Mouse (Mus musculus): ENCODE data around the gene Tjp2. TPM values are rescaled to one million over a fixed set of nuclear protein-coding genes. Genes with fewer than 3 reads are reported as not detected.

Gene Tjp2
- total and polyA plus RNA-seq, 2 experiments from 2014 or later, result 12.5 to 15.7 TPM

- 96% methylated on average over 7 of the region's 7 CpGs for WGBS
- TF ChIP-seq EP300 (IDR thresholded peaks at IDR 0.05; ENCODE audit: low read depth), result no peak
- TF ChIP-seq CTCF (IDR thresholded peaks at IDR 0.05; ENCODE audit: low read depth), result no peak
- Histone ChIP-seq H3K4me2 (ENCODE audit: low read depth, low read length) (no peak overlapping the region), H3K27ac (ENCODE audit: low read depth) (no peak overlapping the region), H3K9me3 (replicated peaks; ENCODE audit: control insufficient read depth, low read length) (no peaks in the 10 kb centered on the region), H3K27me3 (ENCODE audit: control insufficient read depth, insufficient read depth, low read length) (no peaks in the 10 kb centered on the region), H3K4me1 (ENCODE audit: control insufficient read depth, insufficient read depth) (peaks cover 4% of the 10 kb centered on the region; the same call in 1 of the 2 replicates), H3K4me3 (ENCODE audit: low read depth, low read length) (no peak overlapping the region), H3K36me3 (replicated peaks; ENCODE audit: control insufficient read depth, insufficient read depth, low read length) (peaks cover 86% of the 10 kb centered on the region), H3K9ac (replicated peaks; ENCODE audit: low read depth, low read length) (no peak overlapping the region)
- DNase-seq (ENCODE audit: low spot score) (no peak), ATAC-seq (ENCODE audit: insufficient read depth, low read depth) (no peak)
Measured at GRCm38 (mm10) chr19:24111581-24111980, 113.2 kb downstream of the Tjp2 start.

DNA sequence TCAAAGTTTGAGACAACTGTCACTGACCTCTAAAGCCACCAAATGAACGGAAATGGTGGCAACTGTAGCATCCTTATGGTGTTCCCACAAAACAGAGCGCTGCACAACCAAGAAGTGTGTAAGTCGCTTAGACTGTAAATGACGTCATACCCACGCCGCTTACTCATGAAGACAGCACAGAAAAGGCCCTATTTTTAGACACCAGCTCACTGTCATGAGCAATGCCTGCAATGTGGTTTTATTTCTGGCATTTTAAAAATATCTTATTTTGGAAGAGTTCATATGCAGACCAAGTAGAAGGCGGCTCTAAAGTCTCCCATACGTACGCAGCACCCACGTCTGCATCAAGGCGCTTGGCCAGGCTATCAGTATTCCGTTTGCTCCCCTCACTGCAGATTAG is 117.1 kb downstream of the Tjp2 start:
- 39% methylated on average over 12 of the region's 12 CpGs for WGBS
- Histone ChIP-seq H3K9ac (replicated peaks; ENCODE audit: low read depth, low read length) (no peak overlapping the region), H3K4me2 (ENCODE audit: low read depth, low read length) (no peak overlapping the region), H3K4me3 (ENCODE audit: low read depth, low read length) (no peak overlapping the region), H3K36me3 (replicated peaks; ENCODE audit: control insufficient read depth, insufficient read depth, low read length) (peaks cover 54% of the 10 kb centered on the region), H3K27ac (ENCODE audit: low read depth) (no peak overlapping the region), H3K4me1 (ENCODE audit: control insufficient read depth, insufficient read depth) (peaks cover 4% of the 10 kb centered on the region; the same call in 1 of the 2 replicates), H3K9me3 (replicated peaks; ENCODE audit: control insufficient read depth, low read length) (no peaks in the 10 kb centered on the region), H3K27me3 (ENCODE audit: control insufficient read depth, insufficient read depth, low read length) (no peaks in the 10 kb centered on the region)
- peak; percentile 82 for ATAC-seq (ENCODE audit: insufficient read depth, low read depth)
- TF ChIP-seq EP300 (IDR thresholded peaks at IDR 0.05; ENCODE audit: low read depth), result no peak
- peak; percentile 73 for DNase-seq (ENCODE audit: low spot score)

DNA sequence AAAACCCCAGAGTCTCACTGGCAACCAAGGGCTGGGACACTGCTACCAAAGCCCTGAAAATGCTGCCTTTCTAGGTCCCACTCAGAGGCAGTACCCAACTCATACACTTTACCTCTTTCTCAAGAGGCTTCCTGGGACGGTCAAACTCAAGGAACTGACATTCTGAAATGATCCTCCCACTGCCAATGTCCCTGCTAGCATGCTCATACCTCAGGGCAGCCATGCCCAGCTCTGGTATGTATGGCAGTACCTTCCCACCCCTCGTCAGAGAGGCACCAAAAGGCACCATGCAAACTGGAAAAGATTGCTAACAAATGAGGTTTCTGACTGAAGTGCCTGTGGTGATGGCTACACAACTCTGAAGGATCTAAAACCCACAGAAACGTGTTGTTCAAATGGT is 121.0 kb downstream of the Tjp2 start:
- 65% methylated on average over 3 of the region's 3 CpGs for WGBS
- TF ChIP-seq EP300 (IDR thresholded peaks at IDR 0.05; ENCODE audit: low read depth) (no peak), CTCF (IDR thresholded peaks at IDR 0.05; ENCODE audit: low read depth) (no peak)
- no peak overlapping the region for H3K27ac ChIP-seq (ENCODE audit: low read depth)
- no peaks in the 10 kb centered on the region for H3K9me3 ChIP-seq (replicated peaks; ENCODE audit: control insufficient read depth, low read length)
- H3K9ac ChIP-seq (replicated peaks; ENCODE audit: low read depth, low read length), result no peak overlapping the region
- H3K36me3 ChIP-seq (replicated peaks; ENCODE audit: control insufficient read depth, insufficient read depth, low read length), result peaks cover 48% of the 10 kb centered on the region
- no peak overlapping the region for H3K4me2 ChIP-seq (ENCODE audit: low read depth, low read length)
- DNase-seq (ENCODE audit: low spot score) (no peak), ATAC-seq (ENCODE audit: insufficient read depth, low read depth) (no peak)
- H3K27me3 ChIP-seq (ENCODE audit: control insufficient read depth, insufficient read depth, low read length), result no peaks in the 10 kb centered on the region
- no peak overlapping the region for H3K4me3 ChIP-seq (ENCODE audit: low read depth, low read length)
- H3K4me1 ChIP-seq (ENCODE audit: control insufficient read depth, insufficient read depth), result peaks cover 4% of the 10 kb centered on the region; the same call in 1 of the 2 replicates

GRCm38 (mm10) chr19:24102562-24103126 is 122.2 kb downstream of the Tjp2 start:
- H3K4me3 ChIP-seq (ENCODE audit: low read depth, low read length), result no peak overlapping the region
- H3K9ac ChIP-seq (replicated peaks; ENCODE audit: low read depth, low read length), result no peak overlapping the region
- DNase-seq (ENCODE audit: low spot score) (no peak), ATAC-seq (ENCODE audit: insufficient read depth, low read depth) (no peak)
- H3K27me3 ChIP-seq (ENCODE audit: control insufficient read depth, insufficient read depth, low read length), result no peaks in the 10 kb centered on the region
- TF ChIP-seq CTCF (IDR thresholded peaks at IDR 0.05; ENCODE audit: low read depth) (no peak), EP300 (IDR thresholded peaks at IDR 0.05; ENCODE audit: low read depth) (no peak)
- no peaks in the 10 kb centered on the region for H3K4me1 ChIP-seq (ENCODE audit: control insufficient read depth, insufficient read depth)
- no peak overlapping the region for H3K27ac ChIP-seq (ENCODE audit: low read depth)
- no peak overlapping the region for H3K4me2 ChIP-seq (ENCODE audit: low read depth, low read length)
- peaks cover 50% of the 10 kb centered on the region for H3K36me3 ChIP-seq (replicated peaks; ENCODE audit: control insufficient read depth, insufficient read depth, low read length)
- 90% methylated on average over 10 of the region's 10 CpGs for WGBS
- H3K9me3 ChIP-seq (replicated peaks; ENCODE audit: control insufficient read depth, low read length), result no peaks in the 10 kb centered on the region

- H3K4me1 ChIP-seq (ENCODE audit: control insufficient read depth, insufficient read depth), result no peaks in the 10 kb centered on the region
- 83% methylated on average over 6 of the region's 6 CpGs for WGBS
- H3K27me3 ChIP-seq (ENCODE audit: control insufficient read depth, insufficient read depth, low read length), result no peaks in the 10 kb centered on the region
- H3K27ac ChIP-seq (ENCODE audit: low read depth), result no peak overlapping the region
- H3K4me2 ChIP-seq (ENCODE audit: low read depth, low read length), result no peak overlapping the region
- H3K36me3 ChIP-seq (replicated peaks; ENCODE audit: control insufficient read depth, insufficient read depth, low read length), result peaks cover 46% of the 10 kb centered on the region
- ATAC-seq (ENCODE audit: insufficient read depth, low read depth) (no peak), DNase-seq (ENCODE audit: low spot score) (no peak)
- H3K4me3 ChIP-seq (ENCODE audit: low read depth, low read length), result no peak overlapping the region
- no peak overlapping the region for H3K9ac ChIP-seq (replicated peaks; ENCODE audit: low read depth, low read length)
- TF ChIP-seq EP300 (IDR thresholded peaks at IDR 0.05; ENCODE audit: low read depth) (no peak), CTCF (IDR thresholded peaks at IDR 0.05; ENCODE audit: low read depth) (peak; percentile 50)
- no peaks in the 10 kb centered on the region for H3K9me3 ChIP-seq (replicated peaks; ENCODE audit: control insufficient read depth, low read length)
Measured at GRCm38 (mm10) chr19:24101183-24101582, 123.6 kb downstream of the Tjp2 start.

- Histone ChIP-seq H3K4me3 (ENCODE audit: low read depth, low read length) (no peak overlapping the region), H3K27me3 (ENCODE audit: control insufficient read depth, insufficient read depth, low read length) (no peaks in the 10 kb centered on the region), H3K27ac (ENCODE audit: low read depth) (no peak overlapping the region), H3K36me3 (replicated peaks; ENCODE audit: control insufficient read depth, insufficient read depth, low read length) (peaks cover 71% of the 10 kb centered on the region), H3K4me2 (ENCODE audit: low read depth, low read length) (no peak overlapping the region), H3K4me1 (ENCODE audit: control insufficient read depth, insufficient read depth) (no peaks in the 10 kb centered on the region), H3K9ac (replicated peaks; ENCODE audit: low read depth, low read length) (no peak overlapping the region), H3K9me3 (replicated peaks; ENCODE audit: control insufficient read depth, low read length) (no peaks in the 10 kb centered on the region)
- DNase-seq (ENCODE audit: low spot score), result no peak
- ATAC-seq (ENCODE audit: insufficient read depth, low read depth), result no peak
- TF ChIP-seq EP300 (IDR thresholded peaks at IDR 0.05; ENCODE audit: low read depth) (no peak), CTCF (IDR thresholded peaks at IDR 0.05; ENCODE audit: low read depth) (no peak)
- 86% methylated on average over 10 of the region's 10 CpGs for WGBS
Measured at GRCm38 (mm10) chr19:24098691-24099090, 126.1 kb downstream of the Tjp2 start.

Measured in heart, postnatal 0 days (tissue).